Mouse (Mus musculus) hindbrain, embryonic 16.5 days (tissue): ENCODE data around the gene Vps45. TPM values are rescaled to one million over a fixed set of nuclear protein-coding genes. Genes with fewer than 3 reads are reported as not detected.

Source experiments
- ATAC-seq: fragments of 200-750 bp; cut with Nextera tagmentation; 2 replicates; pipeline ENCODE4 v1.8.0; 2017; ENCODE audit warnings: moderate TSS enrichment, moderate library complexity
- H3K27ac ChIP-seq: fragments of 300-500 bp; sonication (generic); 2 replicates; pipeline ENCODE4 v1.5.1; 2014; ENCODE audit warnings: low read depth, mild to moderate bottlenecking, control low read depth, low read length, moderate library complexity
- H3K27me3 ChIP-seq: fragments of 300-500 bp; sonication (generic); replicated peaks from 2 replicates; pipeline ENCODE4 v1.6.1; 2014; ENCODE audit warnings: low read length; ENCODE audit not compliant: control insufficient read depth, insufficient read depth
- H3K36me3 ChIP-seq: fragments of 300-500 bp; sonication (generic); 2 replicates; pipeline ENCODE4 v1.6.1; 2014; ENCODE audit warnings: mild to moderate bottlenecking, low read length, moderate library complexity, mixed read lengths; ENCODE audit not compliant: control insufficient read depth, insufficient read depth
- H3K4me1 ChIP-seq: fragments of 300-500 bp; sonication (generic); 2 replicates; pipeline ENCODE4 v1.6.1; 2014; ENCODE audit warnings: low read depth, low read length; ENCODE audit not compliant: control insufficient read depth, insufficient read depth
- H3K4me2 ChIP-seq: fragments of 300-500 bp; sonication (generic); 2 replicates; pipeline ENCODE4 v1.6.1; 2014; ENCODE audit warnings: mild to moderate bottlenecking, low read length, control low read depth, moderate library complexity
- H3K4me3 ChIP-seq: fragments of 300-500 bp; sonication (generic); 2 replicates; pipeline ENCODE4 v1.5.1; 2014; ENCODE audit warnings: mild to moderate bottlenecking, low read length, control low read depth, moderate library complexity
- H3K9ac ChIP-seq: fragments of 300-500 bp; sonication (generic); 2 replicates; pipeline ENCODE4 v1.6.1; 2014; ENCODE audit warnings: low read depth, mild to moderate bottlenecking, control low read depth, low read length, moderate library complexity
- H3K9me3 ChIP-seq: fragments of 300-500 bp; sonication (generic); 2 replicates; pipeline ENCODE4 v1.6.1; 2014; ENCODE audit warnings: mild to moderate bottlenecking, low read length, moderate library complexity; ENCODE audit not compliant: control insufficient read depth
- WGBS: fragments of 180-500 bp; shearing (Covaris S2); extraction: QIAGEN DNeasy Blood & Tissue Kit; methylation state at CpG from one replicate; pipeline ENCODE4 v1.1.7; 2014; 5-methylcytosine and 5-hydroxymethylcytosine counted together
- polyA plus RNA-seq: library from polyadenylated mRNA; unstranded; fragments of >200 nt; fragmentation: Nextera tagmentation; extraction: Ambion mirVana; gene quantifications from 2 replicates; pipeline ENCODE4 v1.2.1, GENCODE M21; 2015

Vps45 gene
- polyA plus RNA-seq, 1 experiment from 2014 or later, result 60.8 TPM

GRCm38 (mm10) chr3:96036796-96037195 lies 21.5 kb downstream of the Vps45 start:
- H3K4me3 ChIP-seq, result no peak overlapping the region
- no peaks in the 10 kb centered on the region for H3K27me3 ChIP-seq
- H3K9me3 ChIP-seq, result no peaks in the 10 kb centered on the region
- no peak for ATAC-seq
- H3K27ac ChIP-seq, result no peak overlapping the region
- H3K4me1 ChIP-seq, result no peaks in the 10 kb centered on the region
- peaks cover 8% of the 10 kb centered on the region for H3K36me3 ChIP-seq
- no peak overlapping the region for H3K4me2 ChIP-seq
- no peak overlapping the region for H3K9ac ChIP-seq
- WGBS, result 93% methylated on average over 6 of the region's 6 CpGs

- Histone ChIP-seq H3K4me3 (no peak overlapping the region), H3K4me2 (no peak overlapping the region), H3K27ac (no peak overlapping the region), H3K9ac (no peak overlapping the region), H3K9me3 (no peaks in the 10 kb centered on the region), H3K4me1 (no peaks in the 10 kb centered on the region), H3K36me3 (peaks cover 3% of the 10 kb centered on the region), H3K27me3 (no peaks in the 10 kb centered on the region)
- 59% methylated on average over 4 of the region's 4 CpGs for WGBS
- no peak for ATAC-seq
These were observed 25.2 kb downstream of the Vps45 start for GRCm38 (mm10) chr3:96033046-96033445.

DNA sequence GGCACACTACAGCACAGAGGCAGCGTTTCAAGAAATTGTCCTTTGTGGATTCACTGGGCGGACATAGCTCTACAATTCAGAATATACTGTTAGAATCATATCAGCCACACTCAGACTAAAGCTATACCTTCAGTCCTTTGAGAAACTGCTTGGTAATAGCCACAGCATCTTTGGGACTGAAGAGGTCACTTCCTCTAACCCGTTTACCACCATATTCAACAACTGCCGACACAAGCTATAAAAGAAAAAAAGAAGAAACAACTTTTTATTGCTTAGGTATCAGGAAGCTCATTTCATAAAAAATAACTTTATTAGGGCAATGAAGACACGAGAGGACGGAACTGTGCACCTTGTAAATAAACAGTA lies 25.6 kb downstream of the Vps45 start:
- H3K9me3 ChIP-seq, result no peaks in the 10 kb centered on the region
- H3K4me2 ChIP-seq, result no peak overlapping the region
- H3K27ac ChIP-seq, result no peak overlapping the region
- 94% methylated on average over 6 of the region's 6 CpGs for WGBS
- no peaks in the 10 kb centered on the region for H3K4me1 ChIP-seq
- no peak for ATAC-seq
- H3K4me3 ChIP-seq, result no peak overlapping the region
- no peak overlapping the region for H3K9ac ChIP-seq
- peaks cover 3% of the 10 kb centered on the region for H3K36me3 ChIP-seq
- no peaks in the 10 kb centered on the region for H3K27me3 ChIP-seq

- H3K27me3 ChIP-seq, result no peaks in the 10 kb centered on the region
- peaks cover 3% of the 10 kb centered on the region for H3K36me3 ChIP-seq
- ATAC-seq, result no peak
- H3K4me2 ChIP-seq, result no peak overlapping the region
- no peaks in the 10 kb centered on the region for H3K9me3 ChIP-seq
- no peak overlapping the region for H3K4me3 ChIP-seq
- H3K4me1 ChIP-seq, result no peaks in the 10 kb centered on the region
- H3K27ac ChIP-seq, result no peak overlapping the region
- WGBS, result 91% methylated on average over 6 of the region's 6 CpGs
- no peak overlapping the region for H3K9ac ChIP-seq
These were observed 26.1 kb downstream of the Vps45 start for GRCm38 (mm10) chr3:96031991-96032651.

GRCm38 (mm10) chr3:96029766-96030165 lies 28.5 kb downstream of the Vps45 start:
- no peaks in the 10 kb centered on the region for H3K4me1 ChIP-seq
- H3K27ac ChIP-seq, result no peak overlapping the region
- H3K36me3 ChIP-seq, result peaks cover 3% of the 10 kb centered on the region
- no peak for ATAC-seq
- H3K27me3 ChIP-seq, result no peaks in the 10 kb centered on the region
- no peak overlapping the region for H3K4me2 ChIP-seq
- no peak overlapping the region for H3K9ac ChIP-seq
- H3K4me3 ChIP-seq, result no peak overlapping the region
- H3K9me3 ChIP-seq, result no peaks in the 10 kb centered on the region
- WGBS, result 93% methylated on average over 11 of the region's 11 CpGs

DNA sequence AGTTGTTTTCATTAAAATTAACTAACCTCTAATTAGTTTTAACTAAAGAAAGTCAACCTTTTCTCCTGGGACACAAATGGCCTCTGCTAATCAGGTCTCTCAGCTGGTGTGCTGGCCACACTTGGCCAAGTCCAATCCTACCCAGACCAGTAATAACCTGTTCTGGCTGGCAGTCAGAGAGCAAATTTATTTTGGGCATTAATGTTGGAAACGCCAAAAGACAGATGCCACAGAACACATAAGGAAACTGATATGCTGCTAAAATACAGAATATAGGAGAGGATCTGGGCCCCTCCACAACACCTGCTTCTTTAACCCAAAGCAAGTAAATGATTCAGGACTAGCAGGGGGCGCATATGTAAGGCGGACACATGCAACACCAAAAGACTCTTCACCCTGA lies 28.9 kb downstream of the Vps45 start:
- 78% methylated on average over 3 of the region's 3 CpGs for WGBS
- no peaks in the 10 kb centered on the region for H3K9me3 ChIP-seq
- H3K4me1 ChIP-seq, result no peaks in the 10 kb centered on the region
- no peak overlapping the region for H3K27ac ChIP-seq
- no peak overlapping the region for H3K4me3 ChIP-seq
- H3K27me3 ChIP-seq, result no peaks in the 10 kb centered on the region
- peaks cover 3% of the 10 kb centered on the region for H3K36me3 ChIP-seq
- H3K9ac ChIP-seq, result no peak overlapping the region
- no peak overlapping the region for H3K4me2 ChIP-seq
- no peak for ATAC-seq

- Histone ChIP-seq H3K36me3 (peaks cover under 1% of the 10 kb centered on the region; the same call in 1 of the 2 replicates), H3K4me2 (no peak overlapping the region), H3K9me3 (no peaks in the 10 kb centered on the region), H3K27ac (no peak overlapping the region), H3K4me1 (no peaks in the 10 kb centered on the region), H3K4me3 (no peak overlapping the region), H3K9ac (no peak overlapping the region), H3K27me3 (no peaks in the 10 kb centered on the region)
- no peak for ATAC-seq
- WGBS, result 90% methylated on average over 1 of the region's 1 CpGs
These were observed 30.4 kb downstream of the Vps45 start for GRCm38 (mm10) chr3:96027875-96028274.

DNA sequence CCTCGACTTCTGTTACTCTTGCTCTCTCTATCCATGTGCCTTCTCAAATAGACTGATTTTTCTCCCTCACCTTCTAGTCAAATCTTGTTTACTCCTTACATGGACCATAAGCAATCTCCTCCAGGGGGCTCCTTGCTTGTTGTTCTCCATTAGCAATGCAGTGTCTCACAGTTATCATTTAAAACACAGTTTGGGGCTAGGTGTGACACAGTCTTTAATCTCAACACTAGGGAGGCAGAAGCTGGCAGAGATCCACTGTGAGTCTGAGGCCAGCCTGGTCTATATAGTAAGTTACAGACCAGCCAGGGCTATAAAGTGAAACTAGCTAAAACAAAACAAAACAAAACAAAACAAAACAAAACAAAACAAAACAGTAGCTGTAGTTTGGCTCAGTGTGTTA lies 31.1 kb downstream of the Vps45 start:
- Histone ChIP-seq H3K4me2 (no peak overlapping the region), H3K4me3 (no peak overlapping the region), H3K36me3 (no peaks in the 10 kb centered on the region), H3K9ac (no peak overlapping the region), H3K27me3 (no peaks in the 10 kb centered on the region), H3K9me3 (no peaks in the 10 kb centered on the region), H3K4me1 (no peaks in the 10 kb centered on the region), H3K27ac (no peak overlapping the region)
- WGBS, result 88% methylated on average over 1 of the region's 1 CpGs
- ATAC-seq, result no peak

DNA sequence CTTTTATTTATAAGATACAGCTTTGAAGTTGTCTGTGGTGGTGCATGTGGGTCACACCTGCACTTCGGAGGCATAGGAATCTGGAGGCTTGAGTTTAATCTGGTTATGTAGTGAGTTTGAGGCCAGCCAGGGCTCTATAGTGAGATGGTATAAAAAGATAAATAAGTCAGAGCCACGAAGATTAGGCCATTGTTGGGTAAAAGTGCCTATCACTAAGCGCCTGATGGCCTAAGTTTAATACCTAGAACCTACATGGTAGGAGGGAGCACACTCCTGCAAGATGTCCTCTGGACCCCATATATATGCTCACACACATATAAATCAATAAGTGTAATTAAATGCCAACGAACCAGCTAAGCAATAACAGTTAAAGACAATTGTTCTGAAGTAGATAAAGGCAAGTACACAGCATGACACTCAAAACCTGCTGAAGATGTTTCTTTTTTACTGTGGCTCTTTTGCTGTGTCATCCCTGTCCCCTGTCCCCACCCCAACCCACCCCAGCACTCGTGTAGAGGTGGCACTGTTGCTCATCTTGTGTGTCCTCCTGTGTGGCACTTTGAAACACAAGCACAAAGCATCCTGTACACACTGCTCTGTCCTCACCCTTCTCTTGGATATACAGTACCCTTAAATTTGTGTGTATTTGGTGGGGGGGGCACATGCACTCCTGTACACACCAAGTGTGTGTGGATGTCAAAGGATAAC lies 36.7 kb downstream of the Vps45 start:
- H3K4me2 ChIP-seq, result no peak overlapping the region
- no peaks in the 10 kb centered on the region for H3K4me1 ChIP-seq
- H3K27me3 ChIP-seq, result no peaks in the 10 kb centered on the region
- H3K27ac ChIP-seq, result no peak overlapping the region
- no peak overlapping the region for H3K4me3 ChIP-seq
- 78% methylated on average over 5 of the region's 5 CpGs for WGBS
- H3K9me3 ChIP-seq, result no peaks in the 10 kb centered on the region
- H3K36me3 ChIP-seq, result no peaks in the 10 kb centered on the region
- H3K9ac ChIP-seq, result no peak overlapping the region
- no peak for ATAC-seq
